Mouse (Mus musculus) CD4-positive, CD25-positive, alpha-beta regulatory T cell, adult 9 weeks (primary cell): ENCODE data around the gene Eef1g. TPM values are rescaled to one million over a fixed set of nuclear protein-coding genes. Genes with fewer than 3 reads are reported as not detected.

Source experiments
- polyA plus RNA-seq: library from polyadenylated mRNA; unstranded; fragments of 100-300 nt; shearing (Covaris generic); gene quantifications from one replicate; pipeline ENCODE4 v1.2.1, GENCODE M21; 2017

The Eef1g gene
- 342 TPM for polyA plus RNA-seq

DNA sequence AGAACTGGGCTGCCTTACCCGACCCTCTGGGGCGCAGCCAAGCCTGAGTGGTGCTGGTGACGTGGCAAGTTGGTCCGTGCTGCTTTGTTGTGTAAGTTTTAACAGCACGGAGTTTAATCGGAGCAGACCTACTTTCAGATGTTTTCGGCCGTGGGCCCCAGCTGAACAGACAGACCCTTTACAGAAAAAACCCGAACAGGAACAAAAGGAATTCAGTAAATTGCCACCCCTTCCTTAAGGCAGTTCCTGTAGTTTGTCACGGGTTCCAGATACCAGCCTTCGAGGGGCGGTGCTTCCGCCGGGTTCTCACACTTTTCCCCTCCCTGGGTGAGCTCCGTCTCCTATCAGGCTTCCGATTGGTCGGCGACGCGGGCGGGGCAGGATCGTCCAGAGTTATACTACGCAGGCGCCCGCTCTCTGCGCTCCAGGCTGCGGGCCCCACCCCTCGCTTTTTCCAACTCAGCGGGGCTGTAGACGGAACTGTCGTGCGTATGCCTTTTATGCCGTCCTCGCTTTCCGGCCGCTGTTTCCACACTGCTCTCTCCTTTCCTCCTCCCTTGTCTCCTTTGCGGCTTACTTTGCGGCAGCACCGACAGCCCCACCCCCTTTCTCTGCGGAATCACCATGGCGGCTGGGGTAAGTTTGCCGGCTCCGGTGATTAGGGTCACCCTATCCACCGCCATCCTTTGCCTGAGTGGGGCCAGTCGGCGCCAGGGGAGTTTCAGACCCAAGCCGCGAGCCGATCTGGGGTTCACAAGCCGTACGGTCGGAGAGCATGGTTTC lies at the start of gene Eef1g:
Eef1g (plus strand) TSS at position 452 of the 783 bp plus-strand sequence.

DNA sequence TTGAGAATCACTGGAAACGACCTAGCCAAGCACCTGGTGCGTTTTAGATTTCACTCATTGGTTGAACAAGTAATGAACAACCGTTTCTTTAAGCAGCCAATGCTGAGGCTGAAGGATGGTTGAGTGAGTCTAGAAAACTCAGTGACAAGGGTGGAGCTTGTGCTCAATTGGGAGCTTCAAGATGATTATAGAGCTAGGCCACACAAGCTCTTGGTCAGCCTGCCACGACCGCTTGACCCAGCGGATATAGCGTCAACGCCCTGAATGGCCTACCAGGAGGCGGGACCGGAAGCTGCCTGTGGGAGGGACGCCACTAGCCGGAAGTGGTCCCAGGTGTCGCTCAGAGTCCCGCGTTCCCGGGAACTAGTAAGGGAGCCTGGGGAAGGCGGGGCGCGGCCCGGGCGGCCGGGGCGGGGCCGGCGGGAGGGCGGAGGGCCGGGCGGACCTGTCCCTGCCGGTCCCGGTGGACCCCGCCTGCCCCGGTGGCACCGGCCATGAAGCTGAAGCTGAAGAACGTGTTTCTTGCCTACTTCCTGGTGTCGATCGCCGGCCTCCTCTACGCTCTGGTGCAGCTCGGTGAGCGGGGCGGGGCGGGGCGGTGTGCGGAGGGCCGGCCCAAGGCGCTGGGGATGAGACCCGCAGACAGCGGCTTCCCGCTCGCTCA lies 46.6 kb upstream of the Eef1g start, which contains the start of gene B3gat3:
B3gat3 (plus strand) TSS at position 302 of the 664 bp plus-strand sequence.

DNA sequence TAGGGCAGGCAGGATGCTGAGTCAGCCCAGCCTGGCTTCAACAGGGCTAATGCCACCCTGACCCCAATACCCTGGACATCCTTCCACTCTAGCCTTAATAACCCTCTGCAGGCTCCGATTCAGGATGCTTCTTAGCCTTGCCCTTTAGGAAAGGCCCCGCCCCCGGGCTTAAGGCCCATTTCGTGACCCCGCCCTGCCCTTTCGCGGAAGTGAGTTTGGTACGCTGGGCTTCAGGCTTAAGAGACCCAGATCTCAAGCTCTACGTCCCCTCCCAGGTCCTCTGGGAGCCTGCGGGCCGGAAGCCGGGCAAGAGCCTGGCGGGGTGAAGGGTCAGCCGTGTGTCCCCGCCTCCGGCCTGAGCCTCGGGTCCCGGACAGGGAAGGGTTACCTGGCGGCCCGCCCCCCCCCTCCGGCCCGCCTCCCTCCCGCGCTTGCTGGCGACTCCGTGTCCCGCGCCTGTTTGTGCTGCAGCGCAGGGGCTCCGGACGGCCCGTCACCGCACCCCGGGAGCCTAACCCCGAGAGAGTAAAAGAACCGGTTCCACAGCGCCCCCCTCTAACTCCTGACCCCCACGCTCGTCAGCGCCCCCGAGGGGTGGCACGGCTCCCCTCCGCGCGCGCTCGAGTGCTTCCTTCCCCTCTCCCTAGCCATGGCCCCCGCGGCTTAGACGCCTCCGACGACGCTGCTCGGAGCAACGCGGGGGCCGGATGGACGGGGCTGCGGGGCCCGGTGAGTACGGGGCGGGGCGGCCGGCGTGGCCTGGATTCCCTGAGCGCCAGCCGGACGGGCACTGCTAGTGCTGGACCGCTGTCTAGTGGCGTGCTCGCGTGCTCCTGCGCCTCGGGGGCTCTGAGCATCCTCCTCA lies 37.4 kb upstream of the Eef1g start, which contains the start of the genes Rom1 and Eml3:
Rom1 (minus strand) TSS at position 133 of the 865 bp plus-strand sequence.
Eml3 (plus strand) TSS at position 329 of the 865 bp plus-strand sequence.

DNA sequence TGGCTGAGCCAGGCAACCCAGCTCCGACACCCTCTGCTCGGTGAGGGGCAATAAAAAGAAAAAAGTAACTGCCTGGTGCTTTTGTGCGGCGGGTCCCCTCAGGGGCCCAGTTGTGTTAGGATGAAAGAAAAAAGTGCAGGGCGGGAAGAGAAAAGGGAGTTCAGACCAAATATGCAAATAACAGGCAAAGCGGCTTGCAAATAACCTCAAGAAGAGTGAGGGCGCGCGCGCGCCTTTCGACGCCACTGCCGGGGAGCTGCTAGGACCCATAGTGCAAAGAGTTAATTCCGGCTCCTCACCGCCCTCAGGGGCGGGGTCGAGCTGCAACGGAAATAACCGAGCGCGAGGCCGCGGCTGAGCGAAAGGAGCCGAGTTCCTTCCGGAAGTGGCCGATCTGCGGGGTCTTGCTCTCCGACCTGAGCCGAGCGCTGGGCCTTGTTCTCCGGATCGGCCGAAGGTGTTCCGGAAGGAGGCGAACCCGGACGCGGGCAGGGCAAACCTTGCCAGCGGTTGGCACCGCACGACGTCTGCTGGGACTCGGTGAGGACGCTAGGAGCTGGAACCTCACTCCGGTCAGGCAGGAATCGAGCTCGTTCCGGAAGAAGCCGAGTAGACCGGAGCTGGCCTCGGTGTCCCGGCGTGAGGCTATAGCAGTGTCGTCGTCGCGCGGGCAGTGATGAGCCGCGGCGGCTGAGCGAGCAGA lies 25.2 kb upstream of the Eef1g start, which contains the start of gene Mta2:
Mta2 (plus strand) TSS at position 361 of the 703 bp plus-strand sequence.

DNA sequence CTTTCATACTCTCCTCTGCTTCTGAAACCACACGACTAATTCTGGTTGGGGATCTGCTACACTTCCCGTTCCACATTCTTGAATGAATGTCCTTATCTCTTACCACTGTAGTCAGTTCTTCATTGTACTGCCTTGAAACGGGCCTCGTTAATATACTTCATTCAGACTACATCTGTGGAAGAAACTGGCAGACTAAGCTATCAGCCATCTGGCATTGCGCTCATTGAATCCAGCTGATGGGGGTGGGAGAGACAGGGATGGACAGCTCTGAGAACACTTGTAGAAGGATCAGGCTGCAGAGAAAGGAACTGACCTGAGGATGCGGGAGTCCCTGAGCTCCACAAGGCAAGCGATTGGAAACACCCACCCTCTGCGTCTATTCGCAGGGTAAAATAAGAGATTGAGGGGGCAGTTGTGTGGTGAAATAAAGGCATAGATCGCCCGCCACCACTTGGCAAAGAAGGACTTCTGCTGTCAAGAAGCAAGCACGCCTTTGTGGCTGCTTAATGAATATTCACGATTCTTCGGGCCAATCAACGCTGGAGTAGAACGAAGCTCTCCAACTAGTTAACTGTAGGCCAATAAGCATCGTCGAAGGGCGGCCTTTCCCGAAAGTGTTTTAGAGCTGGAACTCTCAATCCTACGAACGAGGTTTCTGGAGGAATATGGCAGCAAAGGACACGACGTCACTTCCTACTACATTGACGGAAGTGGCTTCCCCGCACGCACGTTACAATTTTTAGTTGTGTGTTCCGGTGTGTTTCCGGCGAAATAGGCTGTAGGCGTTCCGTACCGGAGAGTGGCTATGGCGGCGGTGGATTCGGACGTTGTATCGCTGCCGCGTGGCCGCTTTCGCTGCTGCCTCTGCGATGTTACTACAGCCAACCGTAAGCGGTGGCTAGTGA lies 13.5 kb upstream of the Eef1g start, which contains the start of gene Tut1:
Tut1 (plus strand) TSS at position 713 of the 905 bp plus-strand sequence.

DNA sequence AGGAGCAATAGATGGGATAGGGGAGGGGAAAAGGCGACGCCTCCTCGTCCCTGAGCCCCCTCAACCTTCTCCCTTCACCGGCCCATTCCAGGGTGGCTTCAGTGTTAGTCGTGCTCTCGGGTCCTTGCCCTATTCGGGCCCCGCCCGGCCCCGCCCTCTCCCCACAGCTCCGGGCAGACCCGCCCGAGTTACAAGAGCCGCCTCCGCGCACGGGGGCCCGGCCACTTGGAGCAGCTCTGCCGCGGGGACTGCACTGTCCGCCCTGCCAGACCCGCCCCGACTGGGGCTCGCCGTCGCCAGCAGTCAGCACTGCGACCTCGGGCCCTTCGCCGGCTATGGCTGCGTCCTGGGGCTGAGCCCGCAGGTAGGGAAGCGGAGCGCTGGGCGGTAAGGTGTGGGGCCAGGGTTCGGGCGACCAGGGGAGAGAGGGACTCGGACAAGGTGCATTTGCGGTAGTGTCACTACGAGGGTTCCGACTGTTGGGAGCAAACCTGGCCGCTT lies 22.3 kb downstream of the Eef1g start, which contains the start of gene Ahnak:
Ahnak (plus strand) TSS at position 219 of the 501 bp plus-strand sequence.

Other genes with a start within 250 kb of the Eef1g start
- 89.7 TPM for gene Slc3a2, start 243.7 kb upstream of the Eef1g start, polyA plus RNA-seq
- gene Wdr74, start 231.2 kb upstream of the Eef1g start, polyA plus RNA-seq: 107 TPM
- gene 1700092M07Rik, start 226.3 kb upstream of the Eef1g start, polyA plus RNA-seq: 1.3 TPM
- gene Stx5a, start 225.6 kb upstream of the Eef1g start, polyA plus RNA-seq: 183 TPM
- gene Nxf1, start 210.0 kb upstream of the Eef1g start, polyA plus RNA-seq: 267 TPM
- 114 TPM for gene Tmem223, start 196.0 kb upstream of the Eef1g start, polyA plus RNA-seq
- 189 TPM for gene Tmem179b, start 192.6 kb upstream of the Eef1g start, polyA plus RNA-seq
- gene Taf6l, start 180.6 kb upstream of the Eef1g start, polyA plus RNA-seq: 4.1 TPM
- gene Polr2g, start 168.5 kb upstream of the Eef1g start, polyA plus RNA-seq: 194 TPM
- 4.8 TPM for gene Zbtb3, start 164.5 kb upstream of the Eef1g start, polyA plus RNA-seq
- gene Ttc9c, start 147.7 kb upstream of the Eef1g start, polyA plus RNA-seq: 52.7 TPM
- 5.2 TPM for gene Hnrnpul2, start 147.0 kb upstream of the Eef1g start, polyA plus RNA-seq
- gene AC129217.1, start 137.3 kb upstream of the Eef1g start, polyA plus RNA-seq: not detected
- 120 TPM for gene Bscl2, start 129.6 kb upstream of the Eef1g start, polyA plus RNA-seq
- gene Gng3, start 127.8 kb upstream of the Eef1g start, polyA plus RNA-seq: 0.36 TPM
- 0.11 TPM for gene Lrrn4cl, start 116.3 kb upstream of the Eef1g start, polyA plus RNA-seq
- 163 TPM for gene Ubxn1, start 95.5 kb upstream of the Eef1g start, polyA plus RNA-seq
- 103 TPM for gene Uqcc3, start 86.1 kb upstream of the Eef1g start, polyA plus RNA-seq
- gene Lbhd1, start 83.3 kb upstream of the Eef1g start, polyA plus RNA-seq: 88.4 TPM
- not detected for gene Gm49403, start 83.1 kb upstream of the Eef1g start, polyA plus RNA-seq
- 66.5 TPM for gene 1810009A15Rik, start 78.2 kb upstream of the Eef1g start, polyA plus RNA-seq
- not detected for gene Gm49416, start 78.1 kb upstream of the Eef1g start, polyA plus RNA-seq
- 38.9 TPM for gene Ints5, start 74.0 kb upstream of the Eef1g start, polyA plus RNA-seq
- gene Ganab, start 69.0 kb upstream of the Eef1g start, polyA plus RNA-seq: 138 TPM
- 27.6 TPM for gene B3gat3, start 46.7 kb upstream of the Eef1g start, polyA plus RNA-seq
- 10.9 TPM for gene Rom1, start 37.7 kb upstream of the Eef1g start, polyA plus RNA-seq
- 59.8 TPM for gene Eml3, start 37.5 kb upstream of the Eef1g start, polyA plus RNA-seq
- gene Mta2, start 25.2 kb upstream of the Eef1g start, polyA plus RNA-seq: 130 TPM
- gene Tut1, start 13.2 kb upstream of the Eef1g start, polyA plus RNA-seq: 49.0 TPM
- 81.5 TPM for gene Ahnak, start 22.2 kb downstream of the Eef1g start, polyA plus RNA-seq
- not detected for gene Scgb1a1, start 120.9 kb downstream of the Eef1g start, polyA plus RNA-seq
- 29.7 TPM for gene Asrgl1, start 168.6 kb downstream of the Eef1g start, polyA plus RNA-seq